Mouse (Mus musculus) lung, adult 2 months (tissue): Measurements from ENCODE around the gene Iqgap1.

Experiments used
- CTCF ChIP-seq: fragments of 200-500 bp; IDR thresholded peaks from 2 replicates; pipeline ENCODE4 v1.5.1; 2011; ENCODE audit warnings: mild to moderate bottlenecking, low read length, control low read depth; ENCODE audit not compliant: insufficient read depth
- POLR2A ChIP-seq: fragments of 200-500 bp; IDR thresholded peaks from 2 replicates; pipeline ENCODE4 v1.6.1; 2011; ENCODE audit warnings: low read depth, mild to moderate bottlenecking, control low read depth, low read length, borderline replicate concordance; ENCODE audit errors: extremely low read depth

DNA sequence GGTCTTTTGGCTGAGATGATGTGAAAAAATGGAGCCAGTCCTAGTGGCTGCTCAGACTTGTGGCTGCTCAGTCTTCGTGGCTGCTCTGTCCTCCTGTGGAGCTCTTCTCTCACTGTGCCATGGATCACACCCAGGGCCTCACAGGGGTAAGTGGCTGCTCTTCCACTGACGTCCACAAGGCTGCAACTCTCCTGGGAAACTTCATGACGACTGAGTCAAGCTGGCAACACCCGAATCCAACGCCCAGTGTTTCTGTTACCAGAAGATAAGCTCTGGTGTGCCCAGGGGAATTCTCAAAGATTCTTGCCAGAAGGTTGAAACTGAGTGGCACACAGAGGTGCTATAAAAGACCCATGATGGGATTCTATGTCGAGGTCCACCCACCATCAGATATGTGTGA is 123.3 kb downstream of the Iqgap1 start:
- TF ChIP-seq POLR2A: no peak
- TF ChIP-seq CTCF: no peak
